Mouse (Mus musculus): ENCODE measurements around the gene Cdk14. TPM values are rescaled to one million over a fixed set of nuclear protein-coding genes. Genes with fewer than 3 reads are reported as not detected.

The Cdk14 gene
- polyA plus RNA-seq, 1 experiment: 11.2 TPM

DNA sequence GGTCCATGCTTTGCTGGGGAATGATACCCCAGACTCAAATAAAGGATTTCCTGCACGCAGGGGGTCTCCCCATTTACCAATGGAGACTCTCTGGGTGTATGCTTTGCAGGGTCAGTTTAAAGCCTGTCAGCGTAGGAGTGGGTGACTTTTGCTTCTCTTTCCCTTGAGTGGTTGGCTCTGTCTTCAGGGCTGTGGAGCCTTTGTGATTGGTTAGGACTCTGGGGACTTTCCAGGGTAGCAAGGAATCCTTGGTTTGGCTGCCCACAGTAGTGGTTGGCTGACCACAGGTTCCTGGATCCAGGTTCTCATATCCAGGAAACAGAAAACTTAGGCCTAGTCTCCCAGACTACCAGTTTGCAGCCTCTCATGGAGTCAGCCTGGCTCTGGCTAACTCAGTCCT, 76.4 kb downstream of the Cdk14 start:
- peaks cover 74% of the 10 kb centered on the region for H3K79me2 ChIP-seq (ENCODE audit: control insufficient read depth, insufficient read depth)
- no peak overlapping the region for H3K4me3 ChIP-seq
- H3K4me2 ChIP-seq (ENCODE audit: low read depth): peak overlapping the region; percentile 68
- no peaks in the 10 kb centered on the region for H3K36me3 ChIP-seq (ENCODE audit: control insufficient read depth, insufficient read depth)
- no peaks in the 10 kb centered on the region for H3K27me3 ChIP-seq (ENCODE audit: control insufficient read depth, insufficient read depth, insufficient read length)
- TF ChIP-seq CEBPB (IDR thresholded peaks at IDR 0.05; ENCODE audit: insufficient read depth, poor library complexity, severe bottlenecking): no peak
- TF ChIP-seq E2F4 (IDR thresholded peaks at IDR 0.05; ENCODE audit: insufficient read depth): no peak
- TF ChIP-seq MAX (IDR thresholded peaks at IDR 0.05; ENCODE audit: low read depth): no peak
- no peak for TF ChIP-seq MYOD1 (IDR thresholded peaks at IDR 0.05; ENCODE audit: control insufficient read depth in 1 of 3, insufficient read length in 2 of 3, low read depth in 2 of 3)
- no peak for TF ChIP-seq POLR2A (IDR thresholded peaks at IDR 0.05; ENCODE audit: insufficient read length, low read depth)
- no peak for TF ChIP-seq TCF3 (IDR thresholded peaks at IDR 0.05; ENCODE audit: insufficient read length, low read depth)
- TF ChIP-seq TCF12 (IDR thresholded peaks at IDR 0.05; ENCODE audit: insufficient read depth, poor library complexity, severe bottlenecking): no peak
- no peak for TF ChIP-seq USF1 (IDR thresholded peaks at IDR 0.05; ENCODE audit: low read depth)
- TF ChIP-seq MYOG (IDR thresholded peaks at IDR 0.05; ENCODE audit: control insufficient read depth in 1 of 3, insufficient read depth in 1 of 3, insufficient read length in 2 of 3, low read depth in 2 of 3): no peak
- no peak for TF ChIP-seq SRF (IDR thresholded peaks at IDR 0.05; ENCODE audit: control insufficient read depth, insufficient read length, low read depth)
- TF ChIP-seq REST (IDR thresholded peaks at IDR 0.05; ENCODE audit: insufficient read depth, insufficient read length): no peak
- TF ChIP-seq POLR2AphosphoS2 (IDR thresholded peaks at IDR 0.05; ENCODE audit: insufficient read length, low read depth): no peak
- H3ac ChIP-seq (ENCODE audit: control insufficient read depth, insufficient read length): no peak overlapping the region

DNA sequence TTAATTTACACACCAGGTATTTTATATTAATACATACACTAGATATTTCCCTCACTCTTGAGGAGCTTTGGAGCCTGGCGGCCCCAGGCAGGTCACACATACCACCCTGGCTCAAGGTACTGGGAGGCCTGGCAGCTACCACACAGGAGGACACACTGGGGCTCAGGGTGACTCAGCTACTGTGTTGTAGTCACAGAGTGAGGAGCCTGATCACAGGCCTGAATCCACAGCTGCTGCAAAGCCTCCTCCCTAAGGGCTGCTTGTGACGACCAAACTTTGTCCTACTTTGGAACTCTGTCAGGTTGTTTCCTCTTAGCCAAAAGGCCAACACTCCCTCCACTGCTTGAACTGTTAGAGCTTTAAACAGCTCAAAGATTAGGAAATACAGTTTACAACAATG, 76.8 kb downstream of the Cdk14 start:
- H3K36me3 ChIP-seq (ENCODE audit: control insufficient read depth, insufficient read depth): no peaks in the 10 kb centered on the region
- TF ChIP-seq MYOD1 (IDR thresholded peaks at IDR 0.05; ENCODE audit: control insufficient read depth in 1 of 3, insufficient read length in 2 of 3, low read depth in 2 of 3) (peak in 2 of 3 experiments; percentile 48 to 76), TCF12 (IDR thresholded peaks at IDR 0.05; ENCODE audit: insufficient read depth, poor library complexity, severe bottlenecking) (no peak), MYOG (IDR thresholded peaks at IDR 0.05; ENCODE audit: control insufficient read depth in 1 of 3, insufficient read depth in 1 of 3, insufficient read length in 2 of 3, low read depth in 2 of 3) (peak in 1 of 3 experiments; percentile 80), POLR2AphosphoS2 (IDR thresholded peaks at IDR 0.05; ENCODE audit: insufficient read length, low read depth) (peak; percentile 28)
- H3K79me2 ChIP-seq (ENCODE audit: control insufficient read depth, insufficient read depth): peaks cover 78% of the 10 kb centered on the region
- H3K4me3 ChIP-seq: no peak overlapping the region
- H3K27me3 ChIP-seq (ENCODE audit: control insufficient read depth, insufficient read depth, insufficient read length): no peaks in the 10 kb centered on the region
- H3ac ChIP-seq (ENCODE audit: control insufficient read depth, insufficient read length): no peak overlapping the region
- H3K4me2 ChIP-seq (ENCODE audit: low read depth): peak overlapping the region; percentile 68

DNA sequence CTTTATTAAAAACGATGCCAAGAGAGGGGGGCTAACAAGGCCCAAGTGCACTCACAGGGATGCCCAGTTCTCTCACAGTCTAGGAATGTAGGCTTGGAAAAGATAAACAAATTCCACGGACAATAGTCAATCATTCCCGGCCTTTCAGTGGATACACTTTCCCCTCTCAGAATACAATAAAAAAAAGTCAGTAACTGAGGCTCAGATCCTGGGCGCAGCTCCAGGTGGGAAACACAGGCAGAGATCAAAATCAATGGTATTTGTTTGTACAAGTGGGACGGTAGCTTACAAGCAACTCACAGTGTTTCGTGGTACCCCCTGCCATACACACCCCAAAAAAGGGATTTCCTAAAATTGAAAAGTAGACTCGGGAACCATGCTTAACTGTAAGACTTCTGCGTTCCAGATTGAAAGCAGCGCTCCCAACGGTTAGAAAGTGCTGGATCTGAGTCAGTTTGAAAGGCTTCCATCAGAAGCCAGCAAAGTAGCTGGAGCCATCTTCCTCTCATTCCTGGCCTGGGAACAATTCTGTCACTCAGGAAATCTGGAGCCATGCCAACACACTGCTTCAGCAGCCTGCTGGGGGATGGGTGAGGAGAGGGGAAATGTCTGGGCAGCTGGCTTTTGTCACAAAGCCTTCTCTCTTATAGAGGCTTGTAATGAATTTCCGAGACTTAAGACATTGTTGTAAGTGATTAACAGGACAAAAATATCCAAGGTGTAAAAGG, 77.5 kb downstream of the Cdk14 start:
- Histone ChIP-seq H3K4me2 (ENCODE audit: low read depth) (peak overlapping the region; percentile 68), H3K27me3 (ENCODE audit: control insufficient read depth, insufficient read depth, insufficient read length) (no peaks in the 10 kb centered on the region), H3ac (ENCODE audit: control insufficient read depth, insufficient read length) (no peak overlapping the region), H3K36me3 (ENCODE audit: control insufficient read depth, insufficient read depth) (no peaks in the 10 kb centered on the region), H3K79me2 (ENCODE audit: control insufficient read depth, insufficient read depth) (peaks cover 79% of the 10 kb centered on the region), H3K4me3 (no peak overlapping the region)
- TF ChIP-seq MYOG (IDR thresholded peaks at IDR 0.05; ENCODE audit: control insufficient read depth in 1 of 3, insufficient read depth in 1 of 3, insufficient read length in 2 of 3, low read depth in 2 of 3): no peak
- no peak for TF ChIP-seq CEBPB (IDR thresholded peaks at IDR 0.05; ENCODE audit: insufficient read depth, poor library complexity, severe bottlenecking)
- no peak for TF ChIP-seq REST (IDR thresholded peaks at IDR 0.05; ENCODE audit: insufficient read depth, insufficient read length)
- no peak for TF ChIP-seq POLR2A (IDR thresholded peaks at IDR 0.05; ENCODE audit: insufficient read length, low read depth)
- no peak for TF ChIP-seq E2F4 (IDR thresholded peaks at IDR 0.05; ENCODE audit: insufficient read depth)
- TF ChIP-seq POLR2AphosphoS2 (IDR thresholded peaks at IDR 0.05; ENCODE audit: insufficient read length, low read depth): no peak
- TF ChIP-seq MYOD1 (IDR thresholded peaks at IDR 0.05; ENCODE audit: control insufficient read depth in 1 of 3, insufficient read length in 2 of 3, low read depth in 2 of 3): no peak

DNA sequence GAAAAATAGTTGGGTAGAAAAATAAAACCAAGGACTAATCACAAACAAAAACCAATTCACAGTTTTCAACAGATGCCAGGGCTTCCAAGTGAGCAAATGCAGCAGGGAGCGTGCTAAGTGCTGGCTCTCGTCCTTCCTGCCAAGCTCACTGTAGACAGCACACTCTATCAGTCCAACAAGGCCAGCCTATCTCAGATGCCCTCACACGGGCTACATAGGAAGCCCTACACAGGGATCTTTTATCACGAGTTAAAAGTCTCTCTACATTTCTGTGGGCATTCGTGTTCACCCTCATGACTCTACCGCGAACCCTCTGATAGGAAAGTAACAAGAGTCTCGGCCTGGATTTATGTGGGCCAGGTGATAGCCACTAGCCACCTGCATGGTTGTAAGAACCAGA, 78.5 kb downstream of the Cdk14 start:
- Histone ChIP-seq H3ac (ENCODE audit: control insufficient read depth, insufficient read length) (no peak overlapping the region), H3K79me2 (ENCODE audit: control insufficient read depth, insufficient read depth) (peaks cover 75% of the 10 kb centered on the region), H3K36me3 (ENCODE audit: control insufficient read depth, insufficient read depth) (no peaks in the 10 kb centered on the region), H3K27me3 (ENCODE audit: control insufficient read depth, insufficient read depth, insufficient read length) (no peaks in the 10 kb centered on the region), H3K4me3 (no peak overlapping the region), H3K4me2 (ENCODE audit: low read depth) (peak overlapping the region; percentile 68)
- TF ChIP-seq MYOD1 (IDR thresholded peaks at IDR 0.05; ENCODE audit: control insufficient read depth in 1 of 3, insufficient read length in 2 of 3, low read depth in 2 of 3) (no peak), CEBPB (IDR thresholded peaks at IDR 0.05; ENCODE audit: insufficient read depth, poor library complexity, severe bottlenecking) (no peak), E2F4 (IDR thresholded peaks at IDR 0.05; ENCODE audit: insufficient read depth) (no peak), TCF3 (IDR thresholded peaks at IDR 0.05; ENCODE audit: insufficient read length, low read depth) (no peak), TCF12 (IDR thresholded peaks at IDR 0.05; ENCODE audit: insufficient read depth, poor library complexity, severe bottlenecking) (no peak), REST (IDR thresholded peaks at IDR 0.05; ENCODE audit: insufficient read depth, insufficient read length) (no peak), POLR2AphosphoS2 (IDR thresholded peaks at IDR 0.05; ENCODE audit: insufficient read length, low read depth) (no peak), USF1 (IDR thresholded peaks at IDR 0.05; ENCODE audit: low read depth) (no peak), MAX (IDR thresholded peaks at IDR 0.05; ENCODE audit: low read depth) (no peak), POLR2A (IDR thresholded peaks at IDR 0.05; ENCODE audit: insufficient read length, low read depth) (no peak), SRF (IDR thresholded peaks at IDR 0.05; ENCODE audit: control insufficient read depth, insufficient read length, low read depth) (no peak), MYOG (IDR thresholded peaks at IDR 0.05; ENCODE audit: control insufficient read depth in 1 of 3, insufficient read depth in 1 of 3, insufficient read length in 2 of 3, low read depth in 2 of 3) (no peak)

- no peaks in the 10 kb centered on the region for H3K36me3 ChIP-seq (ENCODE audit: control insufficient read depth, insufficient read depth)
- H3K4me3 ChIP-seq: no peak overlapping the region
- H3K4me2 ChIP-seq (ENCODE audit: low read depth): no peak overlapping the region
- peaks cover 69% of the 10 kb centered on the region for H3K79me2 ChIP-seq (ENCODE audit: control insufficient read depth, insufficient read depth)
- H3K27me3 ChIP-seq (ENCODE audit: control insufficient read depth, insufficient read depth, insufficient read length): no peaks in the 10 kb centered on the region
- no peak overlapping the region for H3ac ChIP-seq (ENCODE audit: control insufficient read depth, insufficient read length)
- TF ChIP-seq REST (IDR thresholded peaks at IDR 0.05; ENCODE audit: insufficient read depth, insufficient read length): no peak
- no peak for TF ChIP-seq MYOD1 (IDR thresholded peaks at IDR 0.05; ENCODE audit: control insufficient read depth in 1 of 3, insufficient read length in 2 of 3, low read depth in 2 of 3)
- no peak for TF ChIP-seq POLR2AphosphoS2 (IDR thresholded peaks at IDR 0.05; ENCODE audit: insufficient read length, low read depth)
- no peak for TF ChIP-seq SRF (IDR thresholded peaks at IDR 0.05; ENCODE audit: control insufficient read depth, insufficient read length, low read depth)
- no peak for TF ChIP-seq USF1 (IDR thresholded peaks at IDR 0.05; ENCODE audit: low read depth)
- TF ChIP-seq MAX (IDR thresholded peaks at IDR 0.05; ENCODE audit: low read depth): no peak
- TF ChIP-seq E2F4 (IDR thresholded peaks at IDR 0.05; ENCODE audit: insufficient read depth): no peak
- TF ChIP-seq POLR2A (IDR thresholded peaks at IDR 0.05; ENCODE audit: insufficient read length, low read depth): no peak
- no peak for TF ChIP-seq TCF12 (IDR thresholded peaks at IDR 0.05; ENCODE audit: insufficient read depth, poor library complexity, severe bottlenecking)
- no peak for TF ChIP-seq MYOG (IDR thresholded peaks at IDR 0.05; ENCODE audit: control insufficient read depth in 1 of 3, insufficient read depth in 1 of 3, insufficient read length in 2 of 3, low read depth in 2 of 3)
- no peak for TF ChIP-seq TCF3 (IDR thresholded peaks at IDR 0.05; ENCODE audit: insufficient read length, low read depth)
- TF ChIP-seq CEBPB (IDR thresholded peaks at IDR 0.05; ENCODE audit: insufficient read depth, poor library complexity, severe bottlenecking): no peak
Observed at GRCm38 (mm10) chr5:5333916-5334315, 86.2 kb downstream of the Cdk14 start.
